Mouse (Mus musculus) common myeloid progenitor, adult 5-6 weeks (primary cell): Measurements from ENCODE around the gene Crebbp. TPM values are rescaled to one million over a fixed set of nuclear protein-coding genes. Genes with fewer than 3 reads are reported as not detected.
"Not testable (repeated sequence)": the region's sequence is repeated elsewhere in the genome, so short reads cannot be mapped to it uniquely, and the experiment has no call there.

Experiments
- ATAC-seq: replicated peaks from 2 replicates; pipeline ENCODE4 v1.8.0; 2016; ENCODE audit warnings: low read depth, mild to moderate bottlenecking, moderate TSS enrichment, inconsistent platforms; ENCODE audit not compliant: poor library complexity, severe bottlenecking
- total RNA-seq: library from RNA; stranded (forward); fragments of 200-1000, 187-1606 nt; gene quantifications from 2 replicates; pipeline ENCODE4 v1.2.3, GENCODE M21; 2017

Crebbp gene
- 52.6 and 55.2 TPM in 2 replicates for total RNA-seq

DNA sequence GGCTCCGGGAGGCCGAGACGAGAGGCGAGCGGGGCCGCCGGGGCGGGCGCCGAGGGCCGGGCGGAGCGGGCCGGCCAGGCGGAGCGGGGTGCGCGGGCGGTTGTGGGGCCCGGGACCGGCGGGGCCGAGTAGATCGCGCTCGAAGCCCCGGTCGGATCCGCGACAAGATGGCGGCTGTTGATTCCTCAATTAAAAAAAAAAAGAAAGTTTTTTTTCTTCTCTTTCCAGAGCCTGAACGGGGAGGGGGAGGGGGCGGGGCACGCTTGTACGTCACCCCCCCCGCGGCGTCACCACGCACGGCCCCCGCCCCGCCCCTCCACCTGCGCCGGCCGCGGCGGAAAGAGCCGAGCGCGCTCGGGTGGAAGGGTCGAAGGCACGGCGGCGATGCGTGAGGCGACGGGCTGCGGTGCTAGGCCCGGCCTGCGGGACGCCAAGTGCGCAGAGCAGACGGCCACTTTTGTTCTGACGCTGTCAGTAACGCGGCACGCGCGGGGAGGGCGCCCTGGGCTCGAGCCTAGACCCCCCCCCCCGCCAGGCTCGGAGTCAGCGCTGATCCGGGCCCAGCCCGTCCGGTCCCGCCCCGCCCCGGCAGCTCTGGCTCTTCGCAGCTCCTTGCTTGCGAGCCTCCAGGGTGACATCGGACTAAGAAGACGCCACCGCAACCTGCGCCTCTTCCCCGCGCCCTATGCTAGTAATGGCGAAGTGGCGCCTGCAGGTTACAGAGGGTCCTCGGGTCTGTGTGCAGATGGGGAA, at the start of gene Crebbp:
Gene Crebbp (minus strand): TSS at position 199 of the 753 bp plus-strand sequence.
- peak; percentile 78 for ATAC-seq

DNA sequence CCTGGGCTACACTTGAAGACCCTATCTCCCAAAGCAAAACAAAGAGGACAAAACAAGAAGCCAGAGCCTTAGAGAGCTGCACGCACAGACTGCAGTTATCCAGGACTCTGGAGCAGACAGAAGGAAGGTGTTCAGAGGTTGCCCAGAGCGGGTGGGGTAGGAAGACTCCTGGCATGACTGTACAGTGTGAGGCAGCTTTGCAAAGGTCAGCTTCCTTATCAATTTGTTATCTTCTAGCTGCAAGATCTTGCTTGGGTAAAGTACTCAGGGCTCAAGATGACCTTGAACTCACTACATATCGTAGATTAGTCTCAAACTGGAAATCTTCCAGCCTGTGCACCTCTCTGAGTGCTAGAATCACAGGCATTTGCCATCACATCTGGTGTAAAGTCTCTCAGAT, 49.7 kb upstream of the Crebbp start:
- ATAC-seq: no peak

DNA sequence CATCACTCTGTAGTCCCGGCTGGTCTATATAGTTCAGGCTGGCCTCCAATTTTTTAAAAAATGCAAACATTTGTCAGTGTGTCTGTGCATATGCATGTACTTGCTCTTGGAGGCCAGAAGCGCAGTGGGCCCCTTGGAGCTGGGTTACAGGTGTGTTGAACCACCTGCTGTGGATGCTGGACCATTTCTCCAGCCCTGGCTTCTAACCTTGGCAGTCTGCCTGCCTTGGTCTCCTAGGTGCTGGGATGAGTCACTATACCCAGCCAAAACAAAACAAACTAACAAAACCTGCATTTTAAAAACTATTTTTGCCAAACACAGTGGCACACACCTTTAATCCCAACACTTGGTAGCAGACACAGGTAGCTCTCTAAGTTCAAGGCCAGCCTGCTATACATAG, 43.7 kb upstream of the Crebbp start:
- ATAC-seq: no peak

DNA sequence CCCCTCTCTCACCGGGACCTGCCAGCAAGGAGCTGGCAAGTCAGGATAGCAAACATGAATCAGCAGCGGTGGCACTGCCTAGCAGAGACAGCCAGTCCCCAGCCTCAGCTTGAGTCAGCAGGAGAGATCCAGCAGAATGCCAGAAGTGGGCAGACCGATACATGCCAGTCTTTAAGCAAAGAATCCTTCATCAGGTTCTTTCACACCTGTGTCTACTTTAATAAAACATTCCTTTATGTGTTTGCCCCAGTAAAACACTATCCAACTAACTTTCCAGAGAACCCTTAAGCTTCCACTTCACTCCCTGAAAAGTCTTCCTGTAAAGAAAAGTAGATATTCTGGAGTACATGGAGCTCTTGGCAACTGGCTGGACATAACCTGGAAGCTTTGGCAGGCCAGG, 35.0 kb upstream of the Crebbp start:
- ATAC-seq: no peak

DNA sequence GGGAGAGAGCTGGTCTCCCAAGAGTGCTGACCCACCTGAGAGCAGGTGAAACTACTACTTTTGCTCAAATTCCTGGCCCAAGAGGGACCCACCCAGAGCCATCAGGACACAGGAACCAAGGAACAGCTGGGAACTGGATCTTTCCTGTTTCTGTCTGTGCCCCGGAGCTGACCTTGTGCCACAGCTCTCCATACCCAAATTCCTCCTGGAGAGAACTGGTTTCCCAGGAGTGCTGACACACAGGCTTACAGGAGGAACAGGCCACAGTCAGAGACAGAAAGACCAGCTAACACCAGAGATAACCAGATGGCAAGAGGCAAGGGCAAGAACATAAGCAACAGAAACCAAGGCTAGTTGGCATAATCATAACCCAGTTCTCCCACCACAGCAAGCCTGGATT, 31.4 kb upstream of the Crebbp start:
- not testable (repeated sequence) for ATAC-seq

DNA sequence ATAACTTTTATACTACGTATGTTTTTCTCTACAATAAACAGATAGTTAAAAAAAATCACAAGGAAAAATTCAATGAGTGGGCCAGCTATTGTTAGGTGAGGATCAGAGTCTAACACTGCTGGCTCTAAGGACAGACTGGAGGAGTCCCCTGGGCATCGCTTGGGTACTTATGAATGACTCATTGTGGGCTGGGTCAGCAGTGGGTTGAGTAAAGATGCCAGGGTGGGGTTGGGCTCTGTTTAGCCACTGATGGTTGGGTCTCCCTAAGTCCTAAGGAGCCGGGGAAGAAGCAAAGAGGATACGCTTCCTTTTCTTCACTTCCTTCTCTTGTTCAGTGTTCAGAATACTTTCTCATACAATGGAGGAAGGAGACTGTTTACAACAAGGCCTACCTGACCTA, 22.3 kb upstream of the Crebbp start:
- ATAC-seq: no peak

DNA sequence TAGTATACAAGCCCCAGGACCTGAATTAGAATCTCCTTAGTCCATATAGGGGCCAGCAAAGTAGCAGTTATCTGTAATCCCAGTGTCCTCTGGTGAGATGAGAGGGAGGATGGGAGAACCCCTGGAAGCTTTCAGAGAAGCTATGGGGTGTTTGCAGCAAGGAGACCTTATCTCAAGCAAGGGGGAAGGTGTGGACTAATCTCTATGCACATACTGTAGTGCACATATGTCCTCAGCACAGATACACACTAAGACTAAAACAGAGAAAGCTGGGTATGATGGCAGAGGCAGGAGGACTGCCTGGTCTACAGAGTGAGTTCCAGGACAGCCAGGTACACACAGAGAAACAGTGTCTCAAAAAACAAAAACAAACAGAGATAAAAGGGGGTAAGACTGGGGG, 21.8 kb upstream of the Crebbp start:
- ATAC-seq: no peak

DNA sequence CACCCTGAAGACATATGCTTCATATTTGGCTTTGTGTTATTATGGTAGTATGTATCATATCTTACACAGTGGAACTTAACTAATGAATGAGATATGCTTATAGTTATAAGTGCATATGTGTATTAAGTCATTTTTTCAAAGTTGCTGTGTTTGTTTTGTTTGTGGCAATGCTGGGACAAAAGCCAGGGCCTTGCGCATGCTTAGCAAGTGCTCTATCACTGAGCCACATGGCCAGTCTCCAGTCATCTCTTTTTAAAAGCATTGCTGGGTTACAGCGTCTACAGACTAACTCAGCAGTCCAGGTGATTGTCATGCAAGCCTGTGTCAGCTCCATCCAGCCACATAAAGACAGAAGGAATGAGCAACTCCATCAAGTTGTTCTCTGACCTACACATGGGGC, 12.0 kb upstream of the Crebbp start:
- no peak for ATAC-seq

DNA sequence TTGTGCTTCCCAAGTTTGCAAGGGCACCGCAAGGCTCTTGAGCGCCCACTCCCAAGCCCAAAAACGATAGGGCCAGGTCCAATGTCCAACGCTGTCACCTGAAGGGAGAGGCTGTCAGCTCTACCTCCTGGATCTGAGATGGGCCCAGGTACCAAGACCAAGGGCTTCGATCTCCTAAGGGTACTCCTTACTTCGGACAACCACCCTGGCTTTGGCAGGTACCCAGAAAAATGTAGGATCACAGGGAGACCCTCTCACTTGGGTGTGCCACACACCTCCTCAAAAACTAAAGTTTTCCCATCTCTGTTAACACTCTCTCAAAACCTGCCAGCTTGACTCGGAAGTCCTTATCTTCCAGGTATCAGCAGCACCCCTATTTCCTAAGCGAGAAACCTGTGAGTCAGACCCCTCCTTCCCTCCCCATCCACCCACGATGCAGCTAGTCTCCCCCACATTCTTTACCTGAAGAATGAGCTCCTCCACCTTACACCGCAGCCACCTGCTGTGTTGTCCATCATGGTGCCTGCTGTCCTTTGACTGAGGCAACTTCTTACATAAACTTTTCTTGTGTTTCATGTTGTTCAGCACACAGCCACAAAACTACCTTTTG, 939 bp upstream of the Crebbp start:
- ATAC-seq: no peak

DNA sequence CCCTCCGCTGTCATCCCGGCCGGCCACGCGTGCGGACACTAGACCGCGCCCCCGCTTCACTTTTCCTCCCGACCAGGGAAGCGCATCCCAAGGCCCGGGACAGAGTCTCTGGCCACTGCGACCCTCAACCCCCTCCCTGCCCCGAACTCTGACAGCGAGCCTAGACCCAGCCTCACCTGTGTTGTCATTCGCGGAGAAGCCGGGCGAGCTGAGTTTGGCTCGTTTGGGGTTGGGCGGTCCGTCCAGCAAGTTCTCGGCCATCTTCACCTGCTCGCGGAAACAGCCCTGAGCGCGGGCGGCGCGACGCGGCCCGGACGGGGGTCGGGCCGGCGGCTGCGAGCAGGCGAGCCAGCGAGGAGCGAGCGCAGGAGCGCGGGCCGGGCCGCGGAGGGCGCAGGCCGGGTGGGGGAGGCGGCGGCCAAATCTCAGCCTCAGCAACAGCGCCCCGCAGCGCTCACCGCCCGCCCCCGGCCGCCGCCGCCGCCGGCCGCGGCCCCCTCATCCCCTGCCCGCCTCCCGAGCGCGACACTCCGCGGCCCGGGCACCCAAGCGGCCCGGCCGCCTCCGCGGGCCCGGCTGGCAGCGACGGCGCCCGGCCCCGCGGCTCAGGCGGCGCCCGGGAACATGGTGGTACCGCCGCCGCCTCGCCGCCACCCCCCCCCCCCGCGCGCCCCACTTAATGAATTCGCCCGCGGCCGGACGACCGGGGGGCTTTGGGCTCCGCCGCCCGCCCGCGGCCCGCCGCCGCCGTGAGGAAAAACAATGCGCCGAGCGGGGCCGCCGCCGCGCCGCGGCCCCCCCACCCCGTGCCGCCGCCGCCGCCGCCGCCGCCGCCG, 616 bp downstream of the Crebbp start:
- 0 out of 2 replicates have a peak, but pooled peaks have one; percentile 33 for ATAC-seq

DNA sequence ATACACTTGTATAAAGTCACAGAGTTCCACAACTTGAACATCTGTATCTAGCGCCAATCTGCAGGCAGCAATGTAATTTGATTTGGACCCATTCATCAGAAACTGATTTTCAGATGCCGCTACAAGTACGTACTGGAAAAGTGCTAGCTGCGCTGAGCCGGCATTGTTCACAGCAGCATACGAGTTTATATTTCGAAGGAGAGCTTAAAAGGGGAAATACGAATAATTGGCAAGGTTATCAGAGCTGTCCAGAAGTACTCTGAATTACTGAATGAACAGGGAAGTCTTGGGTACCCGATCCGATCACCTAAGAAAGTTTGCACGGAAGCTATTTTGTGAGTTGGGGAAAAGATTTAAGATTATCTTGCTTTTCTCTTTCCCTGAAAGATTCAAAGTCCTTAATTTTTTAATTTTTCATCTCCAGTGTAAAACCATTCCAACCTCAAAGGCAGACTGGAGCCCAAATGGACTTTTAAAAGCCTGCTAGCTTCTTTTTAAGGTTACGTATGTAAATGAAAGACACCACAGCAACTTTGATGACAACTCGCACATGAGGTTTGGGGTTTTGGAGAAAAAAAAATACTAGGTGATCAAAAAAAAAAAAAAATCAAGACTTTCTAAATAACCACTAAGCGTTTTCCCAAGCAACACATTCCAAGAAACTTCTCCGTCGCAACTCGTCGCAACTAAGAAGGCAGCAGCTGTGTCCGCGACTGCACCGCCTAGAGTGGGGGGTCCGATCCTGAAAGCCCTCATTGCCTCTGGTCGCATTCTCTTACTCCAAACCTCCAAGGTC, 1.4 kb downstream of the Crebbp start:
- ATAC-seq: peak; percentile 33

DNA sequence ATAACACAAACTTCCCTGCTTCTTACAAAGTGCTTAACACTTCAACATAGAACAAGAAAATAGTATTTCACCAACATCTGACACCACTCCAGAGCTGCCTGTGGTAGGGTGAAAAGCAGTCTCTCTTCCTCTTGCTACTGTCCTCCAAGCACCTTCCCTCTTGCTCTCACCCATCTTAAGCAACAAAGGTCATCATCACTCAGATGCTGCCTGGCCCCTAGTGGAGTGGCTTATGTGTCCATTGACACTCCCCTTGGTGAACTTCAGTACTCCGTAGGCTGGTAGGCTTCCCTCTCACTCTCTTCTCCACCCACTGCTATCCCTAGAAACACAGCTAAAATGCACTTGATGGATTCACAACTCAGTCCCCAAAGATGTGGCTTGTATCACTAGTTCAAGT, 3.5 kb downstream of the Crebbp start:
- no peak for ATAC-seq

DNA sequence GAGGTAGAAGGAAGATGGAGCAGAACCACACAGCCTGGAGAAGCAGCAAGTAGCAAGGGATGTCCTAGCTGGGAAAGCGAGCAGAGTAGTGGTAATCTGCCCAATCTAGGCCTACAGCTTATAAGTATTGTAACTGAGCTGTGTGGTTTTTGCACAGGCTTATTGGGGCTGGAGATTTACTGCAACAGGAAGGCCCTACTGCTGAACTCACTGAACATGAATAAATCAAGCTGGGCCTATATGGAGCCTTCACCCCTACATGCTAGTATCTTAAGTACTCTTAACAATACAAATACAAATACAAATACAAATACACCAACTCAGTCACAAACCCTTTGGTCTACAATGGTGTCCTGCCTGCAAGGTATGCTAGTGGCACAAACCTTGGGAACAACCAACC, 10.2 kb downstream of the Crebbp start:
- no peak for ATAC-seq

DNA sequence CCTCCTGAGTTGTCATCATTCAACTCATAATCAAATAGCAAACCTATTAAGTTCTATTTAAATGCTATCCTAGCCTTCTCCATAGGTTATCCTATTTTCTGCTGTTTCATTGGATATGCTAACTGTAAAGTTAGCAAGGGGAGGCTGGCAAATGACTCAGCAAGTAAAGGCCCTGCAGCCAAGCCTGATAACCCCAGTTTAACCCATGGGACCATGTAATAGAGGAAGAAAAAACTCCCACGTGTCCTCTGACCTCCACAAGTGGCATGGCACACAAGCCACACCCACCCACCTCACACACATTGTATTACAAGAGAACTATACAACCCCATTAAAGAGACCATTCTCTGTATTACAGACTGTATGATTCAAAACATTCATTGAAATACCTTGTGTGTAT, 13.8 kb downstream of the Crebbp start:
- peak; percentile 82 for ATAC-seq

DNA sequence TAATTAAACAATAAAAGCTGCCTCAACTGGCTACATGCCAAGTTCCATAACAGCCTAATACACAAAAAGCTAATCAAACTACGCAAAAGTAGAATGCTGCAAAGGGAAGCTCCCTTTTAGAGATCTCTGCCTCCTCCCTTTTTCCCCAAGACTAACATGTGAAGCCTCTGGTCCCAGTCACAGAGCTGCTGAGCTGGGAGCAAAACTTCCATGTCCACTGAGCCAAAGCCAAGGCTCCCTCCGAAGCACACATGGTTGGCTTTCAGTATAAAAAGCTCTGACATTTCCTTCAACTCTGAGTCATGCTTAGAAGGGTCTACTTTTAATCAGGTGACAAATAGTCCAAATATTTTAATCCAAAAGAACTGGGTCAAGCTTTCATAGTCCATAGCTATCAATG, 14.2 kb downstream of the Crebbp start:
- no peak for ATAC-seq

DNA sequence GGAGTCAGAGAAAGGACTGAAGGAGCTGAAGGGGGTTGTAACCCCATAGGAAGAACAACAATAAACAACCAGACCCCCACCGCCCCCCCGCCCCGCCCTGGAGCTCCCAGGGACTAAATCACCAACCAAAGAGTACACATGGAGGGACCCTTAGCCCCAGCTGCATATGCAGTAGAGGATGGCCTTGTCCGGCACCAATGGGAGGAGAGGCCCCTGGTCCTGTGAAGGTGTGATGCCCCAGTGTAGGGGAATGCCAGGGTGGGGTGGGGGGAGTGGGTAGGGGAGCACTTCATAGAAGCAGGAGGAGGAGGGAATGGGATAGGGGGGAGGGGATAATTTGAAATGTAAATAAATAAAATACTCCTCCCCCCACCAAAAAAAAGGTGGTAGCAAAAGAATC, 15.8 kb downstream of the Crebbp start:
- no peak for ATAC-seq

DNA sequence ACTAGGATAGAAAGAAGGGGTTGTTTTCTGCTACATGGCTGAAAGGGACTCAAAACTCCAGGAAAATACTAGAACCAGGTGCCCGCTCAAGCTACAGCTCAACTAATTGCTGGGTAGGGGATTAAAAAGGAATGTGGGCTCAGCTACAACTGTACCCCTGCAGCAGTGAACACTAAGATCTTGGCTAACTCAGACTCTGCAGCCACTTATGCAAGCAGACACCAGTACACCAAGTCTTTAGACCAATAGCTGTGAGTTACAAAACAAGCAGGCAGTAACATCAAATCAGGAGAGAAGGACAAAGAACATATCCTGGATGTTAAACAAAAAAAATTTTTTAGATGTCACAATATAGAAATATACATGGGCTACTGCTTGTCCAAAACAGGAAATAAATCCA, 23.6 kb downstream of the Crebbp start:
- no peak for ATAC-seq

DNA sequence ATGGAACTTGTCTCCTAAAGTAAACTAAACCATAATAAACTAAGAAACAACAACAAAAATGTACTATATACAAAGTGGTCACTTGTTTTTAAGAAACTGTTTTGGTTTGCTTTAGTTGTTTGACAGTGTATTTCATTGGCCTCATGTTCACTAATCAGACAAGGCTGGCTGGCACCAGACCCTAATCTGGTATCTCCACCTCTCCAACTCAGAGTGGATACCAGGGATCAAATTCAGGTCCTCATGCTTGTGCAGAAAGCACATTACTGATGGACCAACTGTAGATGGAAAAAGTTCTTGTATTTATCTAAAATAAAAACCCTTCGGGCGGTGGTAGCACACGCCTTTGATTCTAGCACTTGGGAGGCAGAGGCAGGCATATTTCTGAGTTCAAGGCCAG, 38.7 kb downstream of the Crebbp start:
- no peak for ATAC-seq

DNA sequence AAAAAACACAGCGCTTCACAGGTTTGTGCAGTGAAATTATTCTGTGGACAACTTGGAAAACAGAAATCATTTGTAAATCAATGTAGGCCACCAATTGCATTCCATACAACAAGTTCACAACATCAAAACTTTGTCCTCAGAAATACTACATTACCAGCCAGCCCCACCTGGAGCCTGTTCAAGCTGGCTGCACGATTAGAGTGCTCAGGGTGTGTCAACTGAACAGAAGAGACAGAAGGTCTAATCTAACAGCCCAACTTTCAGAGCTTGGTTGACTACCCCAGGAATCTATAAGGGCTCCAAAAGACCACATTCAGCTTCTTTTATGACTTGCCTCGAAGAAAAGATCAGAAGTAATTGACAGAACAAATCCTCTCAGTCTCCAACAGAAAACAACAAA, 44.3 kb downstream of the Crebbp start:
- ATAC-seq: no peak; the same call in 1 of the 2 replicates

DNA sequence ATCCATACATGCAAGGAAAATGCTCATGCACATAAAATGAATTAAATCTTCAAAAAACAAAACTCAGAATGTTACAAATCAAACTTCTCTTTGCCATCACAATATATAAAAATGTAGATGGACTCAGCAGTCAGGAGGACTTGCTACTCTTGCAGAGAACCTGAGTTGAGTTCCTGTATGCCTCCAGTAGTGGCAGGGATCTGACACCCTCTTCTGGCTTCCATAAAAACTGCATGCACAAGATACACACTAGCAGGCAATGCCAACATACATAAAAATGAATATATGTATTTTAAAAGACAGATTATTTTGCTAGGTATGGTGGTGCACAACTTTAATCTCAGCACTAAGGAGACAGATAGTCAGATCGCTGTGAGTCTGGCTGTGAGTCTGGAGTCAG, 45.3 kb downstream of the Crebbp start:
- ATAC-seq: no peak
